In the genomic region with DNA sequence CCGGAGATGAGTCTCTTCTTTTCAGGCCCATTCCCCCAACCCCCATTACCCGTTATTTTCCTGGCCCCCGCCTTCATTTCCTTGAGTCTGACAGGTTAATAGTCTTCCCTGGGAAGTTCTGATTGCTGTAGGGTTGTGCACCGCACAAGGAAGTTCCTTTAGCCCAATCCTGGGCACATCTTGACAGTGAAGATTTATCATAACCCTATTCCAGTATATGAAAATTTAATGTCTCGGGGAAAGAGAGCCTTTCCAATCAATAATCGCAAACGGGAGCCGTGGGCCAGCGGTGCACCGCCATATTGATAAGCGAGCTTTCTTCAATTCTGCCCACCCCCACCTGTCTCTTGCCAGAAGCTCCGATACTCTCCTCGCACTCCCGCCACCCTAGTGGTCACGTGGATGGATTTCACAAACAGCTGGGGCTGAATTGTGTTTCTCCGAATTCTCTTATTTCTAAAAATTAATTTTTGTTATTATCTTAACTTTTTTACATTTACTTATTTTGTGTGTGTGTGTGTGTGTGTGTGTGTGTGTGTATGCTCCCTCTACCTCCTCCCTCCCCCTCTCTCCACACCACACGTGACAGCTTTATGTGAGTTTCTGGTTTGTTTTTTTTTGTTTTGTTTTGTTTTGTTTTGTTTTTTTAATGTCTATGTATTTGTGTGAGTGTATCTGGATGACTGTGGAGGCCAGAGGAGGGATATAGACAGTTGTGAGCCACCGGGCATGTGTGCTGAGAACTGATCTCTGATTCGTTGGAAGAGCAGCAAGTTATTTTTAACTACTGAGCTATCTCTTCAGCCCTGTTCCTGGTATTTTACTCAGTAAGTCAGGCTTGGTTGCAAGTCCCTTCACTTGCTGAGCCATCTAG, we compare ENCODE assay signal across 9 mouse cellular contexts. TPM values are rescaled to one million over a fixed set of nuclear protein-coding genes. Genes with fewer than 3 reads are reported as not detected.
DNase-seq lines count a peak whose midpoint lies in the region; ATAC-seq lines count a peak whose summit lies in the region.
"Had no signal": no experiment of that assay in that cellular context is flagged by ENCODE, and none has a peak within 500 bp of the region (broad histone marks: within the 10 kb centered on the region; RNA-seq: fewer than 3 reads in every experiment).

No protein-coding gene starts in this region.

- no peaks in the 10 kb centered on the region for H3K36me3 ChIP-seq in hindbrain, embryonic 11.5 days (ENCODE audit: control insufficient read depth, insufficient read depth, low read length)
- no peaks in the 10 kb centered on the region for H3K36me3 ChIP-seq in liver, embryonic 16.5 days (ENCODE audit: control insufficient read depth, insufficient read depth)

- no peak overlapping the region for H3K9ac ChIP-seq in hindbrain, embryonic 11.5 days (ENCODE audit: low read depth, low read length)
- H3K9ac ChIP-seq in liver, embryonic 16.5 days (ENCODE audit: low read depth, low read length): peak overlapping the region; percentile 41

- H3K4me2 ChIP-seq in hindbrain, embryonic 11.5 days (replicated peaks; ENCODE audit: low read depth, low read length): peak overlapping the region; percentile 27
- H3K4me2 ChIP-seq in liver, embryonic 16.5 days (ENCODE audit: low read depth, low read length): peak overlapping the region; percentile 62

- peaks cover 3% of the 10 kb centered on the region; the same call in 1 of the 2 replicates for H3K27me3 ChIP-seq in hindbrain, embryonic 11.5 days (ENCODE audit: control insufficient read depth, insufficient read depth, low read length)
- no peaks in the 10 kb centered on the region for H3K27me3 ChIP-seq in liver, embryonic 16.5 days (ENCODE audit: control insufficient read depth, insufficient read depth, low read depth, low read length)

- DNase-seq in adrenal gland, adult (ENCODE audit: inconsistent age in 2 of 2, low spot score in 1 of 2): peak; percentile 32 to 73
- DNase-seq in adrenal gland, adult 18-20 months (ENCODE audit: low spot score in 2 of 2): no peak
- peak; percentile 27 for DNase-seq in thymus, postnatal 0 days (ENCODE audit: low spot score)
- DNase-seq in thymus, postnatal 36 days: no peak
- DNase-seq in hindbrain, embryonic 11.5 days (ENCODE audit: low spot score): peak; percentile 28
- DNase-seq in retina, postnatal 1 day: peak; percentile 46
- DNase-seq in frontal cortex, adult 2 months (ENCODE audit: extremely low spot score in 1 of 2, low spot score in 1 of 2): no peak

- no peak overlapping the region for H3K27ac ChIP-seq in hindbrain, embryonic 11.5 days (ENCODE audit: low read depth, low read length)
- peak overlapping the region; percentile 52; the same call in 1 of the 2 replicates for H3K27ac ChIP-seq in liver, embryonic 16.5 days (ENCODE audit: low read length)

- ATAC-seq in hindbrain, embryonic 11.5 days (ENCODE audit: low FRiP score): peak; percentile 38; the same call in 1 of the 2 replicates
- ATAC-seq in liver, embryonic 16.5 days (ENCODE audit: low read depth): peak; percentile 69

- no peaks in the 10 kb centered on the region for H3K9me3 ChIP-seq in hindbrain, embryonic 11.5 days (ENCODE audit: control insufficient read depth, low read length)
- H3K9me3 ChIP-seq in liver, embryonic 16.5 days (replicated peaks; ENCODE audit: control insufficient read depth, low read length): 0 out of 2 replicates have a peak, but pooled peaks cover 2% of the 10 kb centered on the region

- peak overlapping the region; percentile 6; the same call in 1 of the 2 replicates for H3K4me3 ChIP-seq in hindbrain, embryonic 11.5 days (ENCODE audit: low read depth, low read length)
- peak overlapping the region; percentile 33 for H3K4me3 ChIP-seq in liver, embryonic 16.5 days (ENCODE audit: low read depth, low read length)
- H3K4me3 ChIP-seq: myocyte had no signal

- H3K4me1 ChIP-seq in hindbrain, embryonic 11.5 days (replicated peaks; ENCODE audit: control insufficient read depth, insufficient read depth, low read length): no peaks in the 10 kb centered on the region
- H3K4me1 ChIP-seq in liver, embryonic 16.5 days (ENCODE audit: control insufficient read depth, low read depth, low read length): peaks cover 12% of the 10 kb centered on the region

- 8% methylated on average over 19 of the region's 19 CpGs for WGBS in hindbrain, embryonic 11.5 days
- WGBS in liver, embryonic 16.5 days (ENCODE audit: insufficient replicate concordance): 7% methylated on average over 19 of the region's 19 CpGs

RNA-seq across cellular contexts. Expression of a gene that starts 6.4 kb away (rescaled TPM):
- not detected for total RNA-seq in adrenal gland, adult 18-20 months (2021)
- 0.10 TPM in 2 replicates for polyA plus RNA-seq in thymus, postnatal 0 days (2015; fragmentation: Nextera tagmentation; extraction: Ambion mirVana)
- 0.11 TPM in 1 of 2 replicates, not detected in the other for polyA plus RNA-seq in hindbrain, embryonic 11.5 days (2014; fragmentation: Nextera tagmentation; extraction: Ambion mirVana)
- polyA plus RNA-seq in liver, embryonic 16.5 days (2015; fragmentation: Nextera tagmentation; extraction: Ambion mirVana): not detected in 2 replicates
- polyA plus RNA-seq in frontal cortex, adult 2 months (2012; rRNA removed): 0.44 and 0.53 TPM in 2 replicates
- polyA plus RNA-seq: myocyte had no signal

RNA-seq across cellular contexts. Expression of a gene that starts 15.1 kb away (rescaled TPM):
- total RNA-seq in adrenal gland, adult 18-20 months (2021): 10 to 100 TPM; 13.9 to 17.2 TPM
- 2.7 and 3.1 TPM in 2 replicates for polyA plus RNA-seq in thymus, postnatal 0 days (2015; fragmentation: Nextera tagmentation; extraction: Ambion mirVana)
- 4.0 and 4.2 TPM in 2 replicates for polyA plus RNA-seq in hindbrain, embryonic 11.5 days (2014; fragmentation: Nextera tagmentation; extraction: Ambion mirVana)
- polyA plus RNA-seq in liver, embryonic 16.5 days (2015; fragmentation: Nextera tagmentation; extraction: Ambion mirVana): 1.4 and 1.9 TPM in 2 replicates
- polyA plus RNA-seq in frontal cortex, adult 2 months (2012; rRNA removed): 9.6 and 10.8 TPM in 2 replicates

RNA-seq across cellular contexts. Expression of a gene that starts 21.9 kb away (rescaled TPM):
- 10 to 100 TPM in 1 of 2 experiments, 1 to 10 TPM in 1; 9.8 to 11.6 TPM for total RNA-seq in adrenal gland, adult 18-20 months (2021)
- 0.22 and 0.60 TPM in 2 replicates for polyA plus RNA-seq in thymus, postnatal 0 days (2015; fragmentation: Nextera tagmentation; extraction: Ambion mirVana)
- polyA plus RNA-seq in hindbrain, embryonic 11.5 days (2014; fragmentation: Nextera tagmentation; extraction: Ambion mirVana): 7.1 and 7.3 TPM in 2 replicates
- 0.25 and 0.37 TPM in 2 replicates for polyA plus RNA-seq in liver, embryonic 16.5 days (2015; fragmentation: Nextera tagmentation; extraction: Ambion mirVana)
- 99.2 and 108 TPM in 2 replicates for polyA plus RNA-seq in frontal cortex, adult 2 months (2012; rRNA removed)

RNA-seq across cellular contexts. Expression of a gene that starts 22.9 kb away (rescaled TPM):
- 10 to 100 TPM; 32.7 to 38.0 TPM for total RNA-seq in adrenal gland, adult 18-20 months (2021)
- polyA plus RNA-seq in thymus, postnatal 0 days (2015; fragmentation: Nextera tagmentation; extraction: Ambion mirVana): 0.72 and 0.81 TPM in 2 replicates
- 1.1 TPM in 2 replicates for polyA plus RNA-seq in hindbrain, embryonic 11.5 days (2014; fragmentation: Nextera tagmentation; extraction: Ambion mirVana)
- polyA plus RNA-seq in liver, embryonic 16.5 days (2015; fragmentation: Nextera tagmentation; extraction: Ambion mirVana): 0.49 and 0.89 TPM in 2 replicates
- 10.7 and 12.0 TPM in 2 replicates for polyA plus RNA-seq in frontal cortex, adult 2 months (2012; rRNA removed)

RNA-seq across cellular contexts. Expression of a gene that starts 25.7 kb away (rescaled TPM):
- total RNA-seq in adrenal gland, adult 18-20 months (2021): 1 to 10 TPM; 2.2 to 2.5 TPM
- polyA plus RNA-seq in thymus, postnatal 0 days (2015; fragmentation: Nextera tagmentation; extraction: Ambion mirVana): 0.07 and 0.19 TPM in 2 replicates
- 1.1 and 1.4 TPM in 2 replicates for polyA plus RNA-seq in hindbrain, embryonic 11.5 days (2014; fragmentation: Nextera tagmentation; extraction: Ambion mirVana)
- polyA plus RNA-seq in liver, embryonic 16.5 days (2015; fragmentation: Nextera tagmentation; extraction: Ambion mirVana): 0.08 and 0.20 TPM in 2 replicates
- polyA plus RNA-seq in frontal cortex, adult 2 months (2012; rRNA removed): 11.1 and 12.5 TPM in 2 replicates

Comparison
In these comparisons a context has a peak if more than half of its experiments do, and no peak if none do; other contexts are left out.
1. DNase-seq: peak in adrenal gland, adult (2 of 2), thymus, postnatal 0 days (single experiment), hindbrain, embryonic 11.5 days (single experiment) and retina, postnatal 1 day (single experiment); none in adrenal gland, adult 18-20 months (0 of 2), thymus, postnatal 36 days (0 of 2) and frontal cortex, adult 2 months (0 of 2).
2. RNA of a gene that starts 21.9 kb away (polyA plus RNA-seq): 99.2 to 108 TPM in frontal cortex, adult 2 months; 7.1 to 7.3 TPM in hindbrain, embryonic 11.5 days, 0.22 to 0.60 TPM in thymus, postnatal 0 days and 0.25 to 0.37 TPM in liver, embryonic 16.5 days; every median in the first group is over 10 times any median in the second.